Mouse (Mus musculus): Measurements from ENCODE around the gene Acot8.
"Not testable (repeated sequence)": the region's sequence is repeated elsewhere in the genome, so short reads cannot be mapped to it uniquely, and the experiment has no call there.

The Acot8 gene

GRCm38 (mm10) chr2:164806614-164807013, 1.9 kb upstream of the Acot8 start:
- no peak for DNase-seq

- no peak for DNase-seq
Observed at GRCm38 (mm10) chr2:164805332-164805718, 643 bp upstream of the Acot8 start.

GRCm38 (mm10) chr2:164803921-164804313, 765 bp downstream of the Acot8 start:
- DNase-seq, result no peak

GRCm38 (mm10) chr2:164803201-164803920, 1.3 kb downstream of the Acot8 start:
- peak; percentile 27 for DNase-seq

GRCm38 (mm10) chr2:164800252-164801004, 4.3 kb downstream of the Acot8 start:
- DNase-seq, result peak; percentile 25

GRCm38 (mm10) chr2:164798554-164798953, 6.1 kb downstream of the Acot8 start:
- not testable (repeated sequence) for DNase-seq

GRCm38 (mm10) chr2:164795868-164796267, 8.8 kb downstream of the Acot8 start:
- no peak for DNase-seq

GRCm38 (mm10) chr2:164794293-164794692, 10.4 kb downstream of the Acot8 start:
- peak; percentile 85 for DNase-seq

- no peak for DNase-seq
Observed at GRCm38 (mm10) chr2:164793772-164794171, 10.9 kb downstream of the Acot8 start.

GRCm38 (mm10) chr2:164793236-164793635, 11.4 kb downstream of the Acot8 start:
- peak; percentile 73 for DNase-seq

- no peak for DNase-seq
Observed at GRCm38 (mm10) chr2:164792400-164793190, 12.1 kb downstream of the Acot8 start.

GRCm38 (mm10) chr2:164791841-164792261, 12.8 kb downstream of the Acot8 start:
- no peak for DNase-seq

GRCm38 (mm10) chr2:164790451-164790850, 14.2 kb downstream of the Acot8 start:
- DNase-seq, result no peak

- no peak for DNase-seq
Observed at GRCm38 (mm10) chr2:164788411-164788810, 16.3 kb downstream of the Acot8 start.

GRCm38 (mm10) chr2:164787779-164788178, 16.9 kb downstream of the Acot8 start:
- no peak for DNase-seq

GRCm38 (mm10) chr2:164787032-164787431, 17.6 kb downstream of the Acot8 start:
- DNase-seq, result no peak

GRCm38 (mm10) chr2:164786388-164786885, 18.2 kb downstream of the Acot8 start:
- DNase-seq, result no peak

- peak; percentile 93 for DNase-seq
Observed at GRCm38 (mm10) chr2:164785481-164786387, 18.9 kb downstream of the Acot8 start, which contains the start of gene Snx21. TSS of gene Snx21 (plus strand) at chr2:164785823.

GRCm38 (mm10) chr2:164784869-164785420, 19.7 kb downstream of the Acot8 start:
- DNase-seq, result no peak

- no peak for DNase-seq
Observed at GRCm38 (mm10) chr2:164783926-164784581, 20.6 kb downstream of the Acot8 start.

- DNase-seq, result no peak
Observed at GRCm38 (mm10) chr2:164781876-164782275, 22.8 kb downstream of the Acot8 start.

All from kidney, adult 18-20 months (tissue).